Mouse (Mus musculus) WW6 (cell line): ENCODE measurements at regions not wholly inside any gene's neighbourhood (a gene's known extent, or its start where the extent isn't known, plus 50 kb on each side); places are given as distances from the start of the nearest gene placed in this dataset.
"Not testable (repeated sequence)": the region's sequence is repeated elsewhere in the genome, so short reads cannot be mapped to it uniquely, and the experiment has no call there.

Experiments used
- DNase-seq: peaks from one replicate; pipeline ENCODE4 v3.0.0-alpha.2; 2013; ENCODE audit warnings: low read depth, low spot score

GRCm38 (mm10) chr1:157755015-157755649 is 248.6 kb downstream of the Sec16b start:
- DNase-seq, result no peak

GRCm38 (mm10) chr1:157756977-157757376 is 250.4 kb downstream of the Sec16b start:
- DNase-seq, result no peak

- no peak for DNase-seq
Observed at GRCm38 (mm10) chr1:157758337-157758736, 251.8 kb downstream of the Sec16b start.

- no peak for DNase-seq
Observed at GRCm38 (mm10) chr1:157768201-157768600, 261.7 kb downstream of the Sec16b start.

- no peak for DNase-seq
Observed at GRCm38 (mm10) chr1:157797711-157798110, 291.2 kb downstream of the Sec16b start.

GRCm38 (mm10) chr1:157798561-157799553 is 292.3 kb downstream of the Sec16b start:
- DNase-seq, result no peak

- DNase-seq, result no peak
Observed at GRCm38 (mm10) chr1:157801151-157801550, 294.6 kb downstream of the Sec16b start.

- DNase-seq, result no peak
Observed at GRCm38 (mm10) chr1:157804229-157804628, 297.7 kb downstream of the Sec16b start.

GRCm38 (mm10) chr1:157806296-157806695 is 299.8 kb downstream of the Sec16b start:
- no peak for DNase-seq

GRCm38 (mm10) chr1:157809674-157810471 is 303.3 kb downstream of the Sec16b start:
- no peak for DNase-seq

GRCm38 (mm10) chr1:157810657-157811056 is 304.1 kb downstream of the Sec16b start:
- DNase-seq, result no peak

GRCm38 (mm10) chr1:157827966-157828365 is 321.4 kb downstream of the Sec16b start:
- DNase-seq, result no peak

- DNase-seq, result no peak
Observed at GRCm38 (mm10) chr1:157831511-157831910, 325.0 kb downstream of the Sec16b start.

GRCm38 (mm10) chr1:157872775-157873174 is 366.2 kb downstream of the Sec16b start:
- no peak for DNase-seq

- DNase-seq, result no peak
Observed at GRCm38 (mm10) chr1:157875006-157875405, 368.5 kb downstream of the Sec16b start.

GRCm38 (mm10) chr1:157877117-157877516 is 370.6 kb downstream of the Sec16b start:
- DNase-seq, result not testable (repeated sequence)

GRCm38 (mm10) chr1:157887146-157887545 is 380.6 kb downstream of the Sec16b start:
- no peak for DNase-seq

- DNase-seq, result no peak
Observed at GRCm38 (mm10) chr1:157888573-157888972, 382.0 kb downstream of the Sec16b start.

GRCm38 (mm10) chr1:157906168-157906567 is 399.6 kb downstream of the Sec16b start:
- DNase-seq, result no peak

GRCm38 (mm10) chr1:157937800-157938348 is 418.3 kb downstream of the Brinp2 start:
- DNase-seq, result no peak

GRCm38 (mm10) chr1:157939516-157939915 is 416.6 kb downstream of the Brinp2 start:
- DNase-seq, result no peak
